Mouse (Mus musculus): ENCODE data around the gene Rps19. TPM values are rescaled to one million over a fixed set of nuclear protein-coding genes. Genes with fewer than 3 reads are reported as not detected.

Gene Rps19
- total RNA-seq, 2 experiments from 2014 or later, result 680 to 704 TPM

GRCm38 (mm10) chr7:24902630-24903443 lies 18.7 kb downstream of the Rps19 start, which contains the start of gene Arhgef1:
TSS of gene Arhgef1 (plus strand) at chr7:24902912.
- DNase-seq, result peak; percentile 64

DNA sequence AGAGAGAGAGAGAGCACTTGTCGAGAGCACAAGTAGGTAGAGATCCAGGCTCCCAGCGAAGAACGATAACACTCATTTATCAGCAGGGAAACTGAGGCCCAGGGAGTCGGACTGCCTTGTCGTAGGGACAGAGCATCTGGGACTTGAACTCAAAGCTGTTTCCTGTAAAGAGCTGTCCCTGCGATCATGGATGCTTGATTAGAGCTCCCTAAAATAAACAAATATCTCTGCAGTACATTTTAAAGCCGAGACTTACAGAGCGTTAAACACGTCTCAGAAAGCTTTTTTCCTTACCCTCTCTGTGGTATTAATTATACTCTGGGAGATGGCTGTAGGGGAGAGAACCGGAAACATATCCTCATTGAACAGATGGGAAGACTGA lies 19.3 kb downstream of the Rps19 start:
- DNase-seq, result no peak

GRCm38 (mm10) chr7:24904070-24904483 lies 19.9 kb downstream of the Rps19 start:
- DNase-seq, result peak; percentile 93

GRCm38 (mm10) chr7:24904936-24905335 lies 20.8 kb downstream of the Rps19 start:
- DNase-seq, result peak; percentile 48

- DNase-seq, result no peak
Observed at GRCm38 (mm10) chr7:24906551-24906950, 22.4 kb downstream of the Rps19 start.

DNA sequence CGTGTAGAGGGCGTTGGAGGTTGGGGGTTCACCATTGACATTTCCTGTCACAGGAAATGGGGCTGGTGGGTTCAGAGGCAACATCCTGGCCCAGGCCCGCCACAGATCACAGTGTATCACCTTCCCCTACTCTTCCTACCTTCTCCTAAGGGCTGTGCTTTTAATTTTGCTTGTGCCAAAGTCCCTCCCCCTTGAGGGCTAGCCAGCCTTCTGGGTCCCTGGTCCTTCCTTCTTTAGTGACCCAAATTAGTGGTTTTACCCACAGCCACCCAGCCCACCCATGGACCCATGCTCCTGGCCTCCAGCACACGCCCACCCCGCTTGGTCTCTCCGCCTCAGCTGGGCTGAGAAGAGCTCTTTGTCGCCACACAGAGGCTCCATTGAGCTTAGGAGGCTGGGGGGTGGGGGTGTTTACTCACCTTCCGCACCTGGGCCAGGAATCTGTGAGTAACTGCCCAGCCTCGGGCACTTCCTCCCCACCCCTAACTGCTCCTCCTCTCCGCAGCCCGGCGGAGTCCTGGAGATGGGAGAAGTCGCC lies 23.1 kb downstream of the Rps19 start:
- DNase-seq, result no peak

DNA sequence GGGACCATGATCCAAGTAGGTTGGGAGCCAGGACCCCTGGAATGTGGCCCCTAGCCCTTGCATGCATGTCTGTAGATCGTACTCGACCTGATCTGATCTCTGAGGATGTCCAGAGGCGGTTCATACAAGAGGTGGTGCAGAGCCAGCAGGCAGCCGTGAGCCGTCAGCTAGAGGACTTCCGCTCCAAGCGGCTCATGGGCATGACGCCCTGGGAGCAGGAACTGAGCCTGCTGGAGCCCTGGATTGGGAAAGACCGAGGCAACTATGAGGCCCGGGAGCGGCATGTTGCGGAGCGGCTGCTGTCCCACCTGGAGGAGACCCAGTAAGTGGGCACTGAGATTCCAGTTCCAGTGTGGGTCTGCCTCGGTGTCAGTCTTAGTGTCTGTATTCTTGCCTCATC lies 28.3 kb downstream of the Rps19 start:
- DNase-seq, result no peak

DNA sequence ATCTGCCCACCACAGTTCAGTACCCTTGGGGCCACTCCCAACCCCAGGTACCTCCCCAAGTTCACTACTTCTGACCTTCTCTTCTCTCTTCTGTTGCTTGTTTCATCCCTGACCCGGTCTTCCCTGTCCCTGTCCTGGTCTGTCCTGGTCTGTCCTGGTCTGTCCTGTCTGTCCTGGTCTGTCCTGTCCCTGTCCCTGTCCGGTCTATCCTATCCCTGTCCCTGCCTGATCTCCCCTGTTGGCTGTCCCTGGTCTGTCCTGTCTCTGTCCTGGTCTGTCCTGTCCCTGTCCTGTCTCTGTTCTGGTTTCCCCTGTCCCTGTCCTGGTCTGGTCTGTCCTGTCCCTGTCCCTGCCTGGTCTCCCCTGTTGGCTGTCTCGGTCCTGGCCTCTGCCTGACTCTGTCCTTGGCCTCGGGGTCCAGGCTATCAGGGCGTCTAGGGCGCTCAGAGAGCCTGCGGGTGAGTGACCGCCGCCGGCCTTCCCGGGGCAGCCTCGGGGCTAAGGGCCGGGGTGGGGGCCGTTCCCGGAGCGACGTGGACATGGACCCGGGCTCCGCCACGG lies 34.7 kb downstream of the Rps19 start:
- no peak for DNase-seq

DNA sequence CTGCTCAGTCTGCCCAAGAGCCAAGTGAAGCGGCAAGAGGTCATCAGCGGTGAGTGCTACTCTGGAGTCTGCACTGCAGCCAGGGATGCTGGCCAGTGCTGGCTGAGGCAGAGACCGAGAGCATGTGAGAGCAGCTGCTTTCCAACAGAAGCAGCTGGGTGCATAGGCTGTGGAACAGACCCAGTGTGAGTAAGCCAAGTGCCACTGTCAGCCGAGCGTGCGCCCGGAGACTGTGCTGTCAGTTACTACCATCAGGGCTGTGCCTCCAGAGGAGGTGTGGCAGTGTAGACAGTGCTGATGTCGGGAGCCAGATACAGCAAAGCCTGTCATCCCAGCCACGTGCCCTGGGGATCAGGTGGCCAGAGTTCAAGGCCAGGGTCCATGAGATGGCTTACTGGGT lies 35.6 kb downstream of the Rps19 start:
- DNase-seq, result peak; percentile 67

- DNase-seq, result no peak
Observed at GRCm38 (mm10) chr7:24930475-24930874, 46.3 kb downstream of the Rps19 start.

DNA sequence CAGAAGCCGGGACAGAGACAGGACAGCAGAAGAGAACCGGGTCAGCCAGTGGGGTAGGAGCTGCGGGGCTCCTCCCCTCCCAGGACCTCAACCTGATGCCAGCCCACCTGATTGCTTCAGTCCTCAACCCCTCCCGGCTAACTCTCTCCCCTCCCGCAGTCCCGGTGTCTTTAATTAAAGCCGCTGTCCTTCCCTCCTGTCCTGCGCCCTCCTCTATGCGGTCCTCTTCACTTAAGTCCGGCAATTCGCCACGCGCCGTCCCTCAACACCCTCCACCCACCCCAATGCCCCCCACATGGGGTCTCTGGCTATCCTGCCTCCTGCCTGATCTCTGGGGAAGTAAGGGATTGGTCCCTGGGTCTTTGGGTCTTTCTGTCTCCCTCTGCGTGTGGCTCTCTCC lies 47.5 kb downstream of the Rps19 start:
- no peak for DNase-seq

Other genes with a start within 250 kb of the Rps19 start
- not detected for gene Lypd3, start 247.8 kb upstream of the Rps19 start, total RNA-seq (2021)
- gene Tex101, start 207.7 kb upstream of the Rps19 start, total RNA-seq (2021), result not detected
- gene BC049730, start 175.1 kb upstream of the Rps19 start, total RNA-seq (2021), result not detected
- not detected for gene Gm4763, start 157.5 kb upstream of the Rps19 start, total RNA-seq (2021)
- under 1 TPM in 1 of 2 experiments, not detected in 1; 0.77 TPM for gene Cd177, start 124.1 kb upstream of the Rps19 start, total RNA-seq (2021)
- not detected for gene Ceacam10, start 107.2 kb upstream of the Rps19 start, total RNA-seq (2021)
- gene Gm9844, start 22.2 kb upstream of the Rps19 start, total RNA-seq (2021), result 1 to 10 TPM in 1 of 2 experiments, not detected in 1; 1.7 TPM
- not detected for gene Lypd4, start 14.4 kb upstream of the Rps19 start, total RNA-seq (2021)
- not detected for gene Dmrtc2, start 14.3 kb upstream of the Rps19 start, total RNA-seq (2021)
- gene Cd79a, start 13.0 kb downstream of the Rps19 start, total RNA-seq (2021), result 1 to 10 TPM in 1 of 2 experiments, under 1 TPM in 1; 0.21 to 1.6 TPM
- gene Arhgef1, start 18.5 kb downstream of the Rps19 start, total RNA-seq (2021), result 10 to 100 TPM; 40.7 to 64.0 TPM
- not detected for gene Gm4881, start 60.1 kb downstream of the Rps19 start, total RNA-seq (2021)
- gene Rabac1, start 88.4 kb downstream of the Rps19 start, total RNA-seq (2021), result 100 to 1,000 TPM; 163 to 166 TPM
- gene Atp1a3, start 121.6 kb downstream of the Rps19 start, total RNA-seq (2021), result 1 to 10 TPM; 1.9 to 4.0 TPM
- gene Grik5, start 188.0 kb downstream of the Rps19 start, total RNA-seq (2021), result 10 to 100 TPM in 1 of 2 experiments, 1 to 10 TPM in 1; 7.2 to 11.0 TPM
- gene Zfp574, start 188.2 kb downstream of the Rps19 start, total RNA-seq (2021), result 1 to 10 TPM; 6.9 to 9.0 TPM

All from gastrocnemius, postnatal 10 days (tissue).